Mouse (Mus musculus): Measurements from ENCODE around the gene Hoxb5.
A peak's percentile ranks its signal among the peaks of the same experiment; 100 is the strongest.

The Hoxb5 gene

GRCm38 (mm10) chr11:96319071-96319902 lies 16.2 kb downstream of the Hoxb5 start:
- peak; percentile 76 for DNase-seq (ENCODE audit: low spot score)

GRCm38 (mm10) chr11:96319910-96320309 lies 16.8 kb downstream of the Hoxb5 start:
- peak; percentile 44 for DNase-seq (ENCODE audit: low spot score)

GRCm38 (mm10) chr11:96320688-96321087 lies 17.6 kb downstream of the Hoxb5 start:
- DNase-seq (ENCODE audit: low spot score), result no peak

GRCm38 (mm10) chr11:96321846-96322245 lies 18.7 kb downstream of the Hoxb5 start:
- DNase-seq (ENCODE audit: low spot score), result no peak

GRCm38 (mm10) chr11:96322738-96323137 lies 19.6 kb downstream of the Hoxb5 start:
- DNase-seq (ENCODE audit: low spot score), result no peak

GRCm38 (mm10) chr11:96323154-96323553 lies 20.0 kb downstream of the Hoxb5 start, which contains the start of gene Hoxb3:
TSS of gene Hoxb3 (plus strand) at chr11:96323326.
- DNase-seq (ENCODE audit: low spot score), result no peak

- DNase-seq (ENCODE audit: low spot score), result no peak
Observed at GRCm38 (mm10) chr11:96324125-96324524, 21.0 kb downstream of the Hoxb5 start.

GRCm38 (mm10) chr11:96324965-96325364 lies 21.8 kb downstream of the Hoxb5 start:
- no peak for DNase-seq (ENCODE audit: low spot score)

- DNase-seq (ENCODE audit: low spot score), result no peak
Observed at GRCm38 (mm10) chr11:96325747-96326212, 22.6 kb downstream of the Hoxb5 start.

- DNase-seq (ENCODE audit: low spot score), result no peak
Observed at GRCm38 (mm10) chr11:96326705-96327104, 23.6 kb downstream of the Hoxb5 start.

GRCm38 (mm10) chr11:96327122-96327521 lies 24.0 kb downstream of the Hoxb5 start:
- no peak for DNase-seq (ENCODE audit: low spot score)

- no peak for DNase-seq (ENCODE audit: low spot score)
Observed at GRCm38 (mm10) chr11:96327750-96328149, 24.6 kb downstream of the Hoxb5 start.

- no peak for DNase-seq (ENCODE audit: low spot score)
Observed at GRCm38 (mm10) chr11:96328605-96329004, 25.5 kb downstream of the Hoxb5 start.

- DNase-seq (ENCODE audit: low spot score), result peak; percentile 23
Observed at GRCm38 (mm10) chr11:96332105-96332504, 29.0 kb downstream of the Hoxb5 start.

- no peak for DNase-seq (ENCODE audit: low spot score)
Observed at GRCm38 (mm10) chr11:96332618-96333032, 29.5 kb downstream of the Hoxb5 start.

GRCm38 (mm10) chr11:96333241-96334001 lies 30.3 kb downstream of the Hoxb5 start:
- no peak for DNase-seq (ENCODE audit: low spot score)

GRCm38 (mm10) chr11:96334002-96334364 lies 30.8 kb downstream of the Hoxb5 start:
- no peak for DNase-seq (ENCODE audit: low spot score)

- DNase-seq (ENCODE audit: low spot score), result no peak
Observed at GRCm38 (mm10) chr11:96334998-96335397, 31.9 kb downstream of the Hoxb5 start.

- no peak for DNase-seq (ENCODE audit: low spot score)
Observed at GRCm38 (mm10) chr11:96336597-96336996, 33.5 kb downstream of the Hoxb5 start.

GRCm38 (mm10) chr11:96337026-96337425 lies 33.9 kb downstream of the Hoxb5 start:
- no peak for DNase-seq (ENCODE audit: low spot score)

GRCm38 (mm10) chr11:96338957-96339855 lies 36.1 kb downstream of the Hoxb5 start:
- no peak for DNase-seq (ENCODE audit: low spot score)

Data from adipocyte (in vitro differentiated cells).